Mouse (Mus musculus): Measurements from ENCODE around the gene Ppp1cb. TPM values are rescaled to one million over a fixed set of nuclear protein-coding genes. Genes with fewer than 3 reads are reported as not detected.

Ppp1cb gene
- polyA plus RNA-seq, 1 experiment from 2014 or later = 219 TPM

DNA sequence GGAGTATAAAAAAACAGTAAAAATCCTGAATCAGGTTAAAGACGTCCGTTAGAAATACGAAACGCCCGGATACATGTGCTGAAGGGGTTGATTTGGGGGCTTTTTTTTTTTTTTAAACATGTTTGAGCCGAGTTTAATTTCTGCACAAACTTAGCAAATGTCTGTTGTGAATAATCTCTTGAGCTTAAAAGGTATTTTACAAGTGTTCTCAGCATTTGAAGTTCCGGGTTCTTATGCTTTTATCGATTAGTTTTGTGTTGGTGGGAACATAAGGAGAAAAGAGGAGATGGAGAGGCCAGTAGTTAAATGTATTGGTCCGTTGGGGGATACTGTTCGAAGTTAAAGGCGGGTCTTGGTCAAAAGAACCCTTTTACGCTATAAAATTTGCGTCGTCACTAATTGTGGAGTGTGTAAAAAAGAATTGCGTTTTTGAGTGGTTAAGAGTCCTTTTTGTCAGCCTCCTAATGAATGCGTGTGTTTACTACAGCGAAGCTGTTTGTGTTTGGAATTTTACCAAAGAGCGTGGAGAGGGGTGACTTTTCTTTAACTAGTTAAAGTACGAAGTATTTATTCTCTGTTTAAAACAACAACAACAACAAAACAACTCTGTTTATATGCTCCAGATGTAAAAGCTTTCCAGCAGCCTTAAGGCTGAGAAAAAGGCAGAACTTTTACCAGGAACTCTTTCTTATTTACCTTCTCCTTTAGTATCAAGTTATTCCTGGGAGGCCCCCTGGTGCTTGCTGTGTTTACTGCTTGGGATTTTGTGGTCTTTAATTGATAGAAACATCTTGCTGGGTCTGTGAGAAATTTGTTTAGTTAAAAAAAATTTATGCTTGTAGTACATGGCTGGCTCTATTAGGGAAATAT, 1.5 kb downstream of the Ppp1cb start:
- WGBS = under 1% methylated on average over 19 of the region's 19 CpGs
- Histone ChIP-seq H3K27me3 (ENCODE audit: control insufficient read depth, insufficient read depth, low read length) (no peaks in the 10 kb centered on the region), H3K4me1 (ENCODE audit: control insufficient read depth, insufficient read depth, low read length) (peaks cover 22% of the 10 kb centered on the region; the same call in 1 of the 2 replicates), H3K9ac (ENCODE audit: low read depth, low read length) (peak overlapping the region; percentile 100), H3K4me3 (ENCODE audit: low read length) (peak overlapping the region; percentile 91), H3K27ac (ENCODE audit: low read depth, low read length) (peak overlapping the region; percentile 99), H3K36me3 (ENCODE audit: control insufficient read depth, insufficient read depth, low read length) (no peaks in the 10 kb centered on the region), H3K9me3 (ENCODE audit: control insufficient read depth, low read length) (no peaks in the 10 kb centered on the region), H3K4me2 (replicated peaks; ENCODE audit: low read depth, low read length) (peak overlapping the region; percentile 38)
- ATAC-seq (ENCODE audit: low FRiP score, low TSS enrichment) = no peak

GRCm38 (mm10) chr5:32460973-32461372, 2.3 kb downstream of the Ppp1cb start:
- no peak for ATAC-seq (ENCODE audit: low FRiP score, low TSS enrichment)
- H3K36me3 ChIP-seq (ENCODE audit: control insufficient read depth, insufficient read depth, low read length) = no peaks in the 10 kb centered on the region
- peaks cover 22% of the 10 kb centered on the region; the same call in 1 of the 2 replicates for H3K4me1 ChIP-seq (ENCODE audit: control insufficient read depth, insufficient read depth, low read length)
- H3K27ac ChIP-seq (ENCODE audit: low read depth, low read length) = no peak overlapping the region
- no peaks in the 10 kb centered on the region for H3K27me3 ChIP-seq (ENCODE audit: control insufficient read depth, insufficient read depth, low read length)
- peak overlapping the region; percentile 24 for H3K4me3 ChIP-seq (ENCODE audit: low read length)
- 42% methylated on average over 2 of the region's 2 CpGs for WGBS
- H3K9me3 ChIP-seq (ENCODE audit: control insufficient read depth, low read length) = no peaks in the 10 kb centered on the region
- peak overlapping the region; percentile 38 for H3K4me2 ChIP-seq (replicated peaks; ENCODE audit: low read depth, low read length)
- no peak overlapping the region for H3K9ac ChIP-seq (ENCODE audit: low read depth, low read length)

DNA sequence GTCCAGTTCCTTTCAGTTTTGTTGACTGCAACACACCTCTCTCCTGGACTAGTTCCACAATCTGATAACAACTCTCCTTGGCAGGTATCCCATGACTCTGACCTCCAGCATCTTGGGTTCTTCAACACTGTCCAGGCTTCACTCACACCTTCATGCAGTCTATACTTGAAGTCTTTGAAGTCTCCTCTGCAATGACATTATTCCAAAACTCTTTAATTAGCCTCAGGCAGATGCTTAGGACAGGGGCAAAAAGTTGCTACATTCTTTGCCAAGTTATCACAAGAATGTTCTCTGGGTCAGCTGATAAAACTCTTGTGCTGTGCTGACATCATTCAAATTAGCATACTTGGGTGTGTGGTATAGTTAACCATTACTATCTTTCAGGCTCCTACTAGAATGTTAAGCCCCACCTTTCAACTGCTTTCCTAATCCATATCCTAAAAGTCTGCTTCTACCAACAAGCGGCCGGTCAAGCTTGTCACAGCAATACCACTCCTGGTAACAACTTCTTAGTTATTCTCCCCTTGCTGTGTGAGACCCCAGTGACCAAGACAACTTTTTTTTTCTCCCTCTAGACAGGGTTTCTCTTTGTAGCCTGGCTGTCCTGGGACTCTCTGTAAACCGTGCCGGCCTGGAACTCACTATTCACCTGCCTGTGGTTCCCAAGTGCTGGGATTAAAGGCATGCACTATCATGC, 13.8 kb downstream of the Ppp1cb start:
- 87% methylated on average over 4 of the region's 4 CpGs for WGBS
- H3K9ac ChIP-seq (ENCODE audit: low read depth, low read length) = no peak overlapping the region
- H3K27me3 ChIP-seq (ENCODE audit: control insufficient read depth, insufficient read depth, low read length) = no peaks in the 10 kb centered on the region
- H3K9me3 ChIP-seq (ENCODE audit: control insufficient read depth, low read length) = no peaks in the 10 kb centered on the region
- no peak overlapping the region for H3K27ac ChIP-seq (ENCODE audit: low read depth, low read length)
- peaks cover 8% of the 10 kb centered on the region; the same call in 1 of the 2 replicates for H3K4me1 ChIP-seq (ENCODE audit: control insufficient read depth, insufficient read depth, low read length)
- H3K4me3 ChIP-seq (ENCODE audit: low read length) = no peak overlapping the region
- no peaks in the 10 kb centered on the region for H3K36me3 ChIP-seq (ENCODE audit: control insufficient read depth, insufficient read depth, low read length)
- no peak for ATAC-seq (ENCODE audit: low FRiP score, low TSS enrichment)
- H3K4me2 ChIP-seq (replicated peaks; ENCODE audit: low read depth, low read length) = no peak overlapping the region

- no peak overlapping the region for H3K4me3 ChIP-seq (ENCODE audit: low read length)
- H3K4me1 ChIP-seq (ENCODE audit: control insufficient read depth, insufficient read depth, low read length) = peaks cover 8% of the 10 kb centered on the region; the same call in 1 of the 2 replicates
- no peaks in the 10 kb centered on the region for H3K9me3 ChIP-seq (ENCODE audit: control insufficient read depth, low read length)
- no peak overlapping the region for H3K4me2 ChIP-seq (replicated peaks; ENCODE audit: low read depth, low read length)
- no peaks in the 10 kb centered on the region for H3K27me3 ChIP-seq (ENCODE audit: control insufficient read depth, insufficient read depth, low read length)
- ATAC-seq (ENCODE audit: low FRiP score, low TSS enrichment) = no peak
- H3K9ac ChIP-seq (ENCODE audit: low read depth, low read length) = no peak overlapping the region
- WGBS = 87% methylated on average over 2 of the region's 2 CpGs
- H3K27ac ChIP-seq (ENCODE audit: low read depth, low read length) = no peak overlapping the region
- no peaks in the 10 kb centered on the region for H3K36me3 ChIP-seq (ENCODE audit: control insufficient read depth, insufficient read depth, low read length)
Observed at GRCm38 (mm10) chr5:32473029-32473352, 14.3 kb downstream of the Ppp1cb start.

DNA sequence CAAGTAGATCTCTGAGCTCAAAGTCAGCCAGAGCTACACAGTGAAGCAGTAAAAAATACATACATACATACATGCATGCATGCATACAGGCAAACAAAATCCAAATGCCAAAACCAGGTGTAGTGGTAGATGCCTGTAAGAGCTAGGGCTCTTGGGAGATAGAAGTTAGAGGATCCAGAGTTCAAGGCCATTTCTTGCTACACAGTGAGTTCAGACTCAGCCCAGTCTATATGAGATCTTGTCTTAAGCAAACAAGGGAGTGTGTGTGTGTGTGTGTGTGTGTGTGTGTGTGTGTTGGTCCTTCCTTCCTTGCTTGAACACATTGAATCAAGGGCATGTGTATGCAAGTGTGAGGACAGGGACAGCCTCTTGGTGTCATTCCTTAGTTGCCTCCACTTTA, 17.9 kb downstream of the Ppp1cb start:
- Histone ChIP-seq H3K4me3 (ENCODE audit: low read length) (no peak overlapping the region), H3K36me3 (ENCODE audit: control insufficient read depth, insufficient read depth, low read length) (peaks cover 32% of the 10 kb centered on the region), H3K4me2 (replicated peaks; ENCODE audit: low read depth, low read length) (no peak overlapping the region), H3K4me1 (ENCODE audit: control insufficient read depth, insufficient read depth, low read length) (peaks cover 8% of the 10 kb centered on the region; the same call in 1 of the 2 replicates), H3K9me3 (ENCODE audit: control insufficient read depth, low read length) (no peaks in the 10 kb centered on the region), H3K27ac (ENCODE audit: low read depth, low read length) (no peak overlapping the region), H3K27me3 (ENCODE audit: control insufficient read depth, insufficient read depth, low read length) (no peaks in the 10 kb centered on the region), H3K9ac (ENCODE audit: low read depth, low read length) (no peak overlapping the region)
- ATAC-seq (ENCODE audit: low FRiP score, low TSS enrichment) = no peak

- H3K36me3 ChIP-seq (ENCODE audit: control insufficient read depth, insufficient read depth, low read length) = peaks cover 47% of the 10 kb centered on the region
- WGBS = 91% methylated on average over 4 of the region's 4 CpGs
- no peak overlapping the region for H3K27ac ChIP-seq (ENCODE audit: low read depth, low read length)
- no peaks in the 10 kb centered on the region for H3K4me1 ChIP-seq (ENCODE audit: control insufficient read depth, insufficient read depth, low read length)
- no peaks in the 10 kb centered on the region for H3K9me3 ChIP-seq (ENCODE audit: control insufficient read depth, low read length)
- H3K4me3 ChIP-seq (ENCODE audit: low read length) = no peak overlapping the region
- H3K4me2 ChIP-seq (replicated peaks; ENCODE audit: low read depth, low read length) = no peak overlapping the region
- ATAC-seq (ENCODE audit: low FRiP score, low TSS enrichment) = no peak
- no peaks in the 10 kb centered on the region for H3K27me3 ChIP-seq (ENCODE audit: control insufficient read depth, insufficient read depth, low read length)
- no peak overlapping the region for H3K9ac ChIP-seq (ENCODE audit: low read depth, low read length)
Observed at GRCm38 (mm10) chr5:32478972-32479371, 20.3 kb downstream of the Ppp1cb start.

DNA sequence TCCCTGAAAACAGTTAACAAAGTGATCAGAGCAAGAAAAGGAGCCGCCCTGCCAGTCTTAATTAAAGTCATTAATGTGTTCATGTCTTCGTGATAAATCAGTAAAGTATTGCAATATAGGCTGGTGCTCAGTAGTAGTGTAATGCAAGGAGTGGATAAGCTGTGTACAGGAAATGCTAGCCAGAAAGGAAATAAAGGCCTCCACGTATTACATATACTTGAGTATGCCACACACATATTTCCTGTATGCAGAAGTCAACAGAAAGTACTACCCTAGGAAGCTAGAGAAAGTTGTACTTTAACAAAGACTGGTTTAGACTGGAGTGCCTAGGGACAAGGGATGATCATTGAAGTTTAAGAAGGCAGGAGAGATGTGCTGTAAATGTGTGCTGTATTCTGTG, 26.8 kb downstream of the Ppp1cb start:
- no peaks in the 10 kb centered on the region for H3K4me1 ChIP-seq (ENCODE audit: control insufficient read depth, insufficient read depth, low read length)
- H3K9me3 ChIP-seq (ENCODE audit: control insufficient read depth, low read length) = no peaks in the 10 kb centered on the region
- no peak overlapping the region for H3K4me3 ChIP-seq (ENCODE audit: low read length)
- no peak overlapping the region for H3K9ac ChIP-seq (ENCODE audit: low read depth, low read length)
- no peak for ATAC-seq (ENCODE audit: low FRiP score, low TSS enrichment)
- WGBS = 92% methylated on average over 3 of the region's 3 CpGs
- H3K36me3 ChIP-seq (ENCODE audit: control insufficient read depth, insufficient read depth, low read length) = peaks cover 87% of the 10 kb centered on the region
- no peak overlapping the region for H3K4me2 ChIP-seq (replicated peaks; ENCODE audit: low read depth, low read length)
- no peak overlapping the region for H3K27ac ChIP-seq (ENCODE audit: low read depth, low read length)
- no peaks in the 10 kb centered on the region for H3K27me3 ChIP-seq (ENCODE audit: control insufficient read depth, insufficient read depth, low read length)

GRCm38 (mm10) chr5:32488044-32488443, 29.4 kb downstream of the Ppp1cb start:
- WGBS = 90% methylated on average over 2 of the region's 2 CpGs

DNA sequence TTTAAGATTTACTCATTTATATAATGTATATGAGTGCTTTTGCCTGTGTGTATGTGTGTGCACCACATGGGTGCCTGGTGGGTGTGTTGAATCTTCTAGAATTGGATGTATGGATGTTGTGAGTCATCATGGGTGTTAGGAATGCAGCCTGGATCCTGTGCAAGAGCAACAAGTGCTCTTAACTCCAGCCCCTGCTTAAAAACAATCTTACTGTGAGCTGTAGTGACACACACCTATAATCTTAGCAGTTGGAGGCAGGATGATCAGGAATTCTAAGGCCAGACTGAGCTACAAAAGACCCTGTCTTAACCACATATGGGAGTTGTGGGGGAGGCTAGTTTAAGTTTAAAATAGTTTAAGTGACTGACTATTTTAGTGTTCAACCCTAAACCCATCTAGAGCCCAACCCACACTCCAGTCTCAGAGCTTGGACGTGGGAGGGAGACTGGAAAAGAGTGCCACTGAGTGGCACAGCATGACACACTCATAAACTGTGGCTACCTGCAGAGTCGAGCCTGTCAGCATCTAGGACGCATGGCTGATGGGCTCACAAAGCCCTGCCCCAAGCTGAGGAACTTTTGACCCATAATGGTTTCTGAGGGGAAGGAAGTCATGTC, 35.5 kb downstream of the Ppp1cb start:
- ATAC-seq (ENCODE audit: low FRiP score, low TSS enrichment) = no peak
- no peak overlapping the region for H3K27ac ChIP-seq (ENCODE audit: low read depth, low read length)
- WGBS = 62% methylated on average over 3 of the region's 3 CpGs
- no peaks in the 10 kb centered on the region for H3K9me3 ChIP-seq (ENCODE audit: control insufficient read depth, low read length)
- no peak overlapping the region for H3K4me2 ChIP-seq (replicated peaks; ENCODE audit: low read depth, low read length)
- no peaks in the 10 kb centered on the region for H3K4me1 ChIP-seq (ENCODE audit: control insufficient read depth, insufficient read depth, low read length)
- H3K4me3 ChIP-seq (ENCODE audit: low read length) = no peak overlapping the region
- peaks cover 46% of the 10 kb centered on the region for H3K36me3 ChIP-seq (ENCODE audit: control insufficient read depth, insufficient read depth, low read length)
- H3K9ac ChIP-seq (ENCODE audit: low read depth, low read length) = no peak overlapping the region
- H3K27me3 ChIP-seq (ENCODE audit: control insufficient read depth, insufficient read depth, low read length) = no peaks in the 10 kb centered on the region

More at GRCm38 (mm10) chr5:32488044-32488443, 29.4 kb downstream of the Ppp1cb start:
- Histone ChIP-seq H3K9ac (ENCODE audit: low read depth, low read length) (no peak overlapping the region), H3K36me3 (ENCODE audit: control insufficient read depth, insufficient read depth, low read length) (peaks cover 85% of the 10 kb centered on the region), H3K9me3 (ENCODE audit: control insufficient read depth, low read length) (no peaks in the 10 kb centered on the region), H3K27ac (ENCODE audit: low read depth, low read length) (no peak overlapping the region), H3K4me1 (ENCODE audit: control insufficient read depth, insufficient read depth, low read length) (no peaks in the 10 kb centered on the region), H3K27me3 (ENCODE audit: control insufficient read depth, insufficient read depth, low read length) (no peaks in the 10 kb centered on the region), H3K4me3 (ENCODE audit: low read length) (no peak overlapping the region), H3K4me2 (replicated peaks; ENCODE audit: low read depth, low read length) (no peak overlapping the region)
- ATAC-seq (ENCODE audit: low FRiP score, low TSS enrichment) = no peak
